In the genomic region with DNA sequence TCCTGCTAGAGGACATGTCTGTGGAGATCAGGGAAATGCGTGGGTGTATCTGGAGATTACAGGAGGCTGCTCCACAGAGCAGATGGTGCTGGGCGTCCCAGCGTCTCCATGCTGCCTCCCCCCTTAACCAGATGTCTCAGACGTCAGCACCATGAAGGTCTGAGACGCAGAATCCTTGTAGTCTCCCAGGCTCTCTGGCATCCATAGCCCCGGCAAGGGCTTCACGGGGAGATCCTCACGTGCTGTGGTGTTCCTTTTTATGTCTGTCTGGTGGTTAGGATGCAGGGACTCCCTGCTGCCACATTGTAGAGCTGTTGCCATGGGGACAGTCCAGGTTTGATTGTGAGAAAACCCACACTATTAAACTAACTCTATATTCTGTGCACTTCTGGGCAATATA, we compare ENCODE assay signal across 11 mouse cellular contexts.
DNase-seq lines count a peak whose midpoint lies in the region; ATAC-seq lines count a peak whose summit lies in the region.
"Had no signal": no experiment of that assay in that cellular context is flagged by ENCODE, and none has a peak within 500 bp of the region (broad histone marks: within the 10 kb centered on the region; RNA-seq: fewer than 3 reads in every experiment).

No protein-coding gene starts in this region.

- H3K4me1 ChIP-seq in forebrain, embryonic 16.5 days (replicated peaks; ENCODE audit: control insufficient read depth, insufficient read depth, low read length), result peaks cover 26% of the 10 kb centered on the region
- H3K4me1 ChIP-seq in neural tube, embryonic 13.5 days (replicated peaks), result peaks cover 30% of the 10 kb centered on the region

- no peak overlapping the region; the same call in 1 of the 2 replicates for H3K9ac ChIP-seq in forebrain, embryonic 16.5 days (replicated peaks; ENCODE audit: low read depth, low read length)
- H3K9ac ChIP-seq in neural tube, embryonic 13.5 days, result no peak overlapping the region
- H3K9ac ChIP-seq: kidney, embryonic 15.5 days; liver, postnatal 0 days had no signal

- H3K4me2 ChIP-seq in forebrain, embryonic 16.5 days (ENCODE audit: low read length), result no peak overlapping the region
- no peak overlapping the region for H3K4me2 ChIP-seq in neural tube, embryonic 13.5 days
- H3K4me2 ChIP-seq: kidney, embryonic 15.5 days had no signal

- 12% methylated on average over 8 of the region's 8 CpGs for WGBS in forebrain, embryonic 16.5 days
- WGBS in neural tube, embryonic 13.5 days, result 20% methylated on average over 8 of the region's 8 CpGs

- no peak for DNase-seq in cerebellum, postnatal 36 days
- DNase-seq in layer of hippocampus, postnatal 14 days (ENCODE audit: low spot score in 2 of 2), result peak; percentile 45 to 53
- DNase-seq in heart, postnatal 4 days, result no peak
- DNase-seq in lung, postnatal 14 days, result no peak
- no peak for DNase-seq in heart, postnatal 10 days
- DNase-seq: liver, postnatal 0 days; thymus, postnatal 36 days had no signal

- H3K4me3 ChIP-seq in forebrain, embryonic 16.5 days (replicated peaks; ENCODE audit: low read length), result no peak overlapping the region
- H3K4me3 ChIP-seq in neural tube, embryonic 13.5 days, result no peak overlapping the region
- H3K4me3 ChIP-seq: kidney, embryonic 15.5 days had no signal

- 0 out of 2 replicates have a peak, but pooled peaks have one; percentile 33 for ATAC-seq in cerebellum, adult (ENCODE audit: insufficient number of reproducible peaks, low FRiP score, low TSS enrichment)
- peak; percentile 61 for ATAC-seq in forebrain, embryonic 16.5 days
- peak; percentile 52 for ATAC-seq in neural tube, embryonic 13.5 days (ENCODE audit: low read depth)
- ATAC-seq: liver, postnatal 0 days had no signal

- H3K9me3 ChIP-seq in forebrain, embryonic 16.5 days (ENCODE audit: control insufficient read depth, low read length), result no peaks in the 10 kb centered on the region
- H3K9me3 ChIP-seq in neural tube, embryonic 13.5 days, result no peaks in the 10 kb centered on the region
- H3K9me3 ChIP-seq: kidney, embryonic 15.5 days had no signal

- peak overlapping the region; percentile 37 for H3K27ac ChIP-seq in forebrain, embryonic 16.5 days (ENCODE audit: low read length)
- no peak overlapping the region; the same call in 1 of the 2 replicates for H3K27ac ChIP-seq in neural tube, embryonic 13.5 days (replicated peaks)
- H3K27ac ChIP-seq: kidney, embryonic 15.5 days had no signal

- no peaks in the 10 kb centered on the region for H3K27me3 ChIP-seq in forebrain, embryonic 16.5 days (replicated peaks; ENCODE audit: control insufficient read depth, insufficient read depth, low read length)
- H3K27me3 ChIP-seq in neural tube, embryonic 13.5 days, result no peaks in the 10 kb centered on the region
- H3K27me3 ChIP-seq: kidney, embryonic 15.5 days had no signal

- no peaks in the 10 kb centered on the region for H3K36me3 ChIP-seq in forebrain, embryonic 16.5 days (ENCODE audit: control insufficient read depth, insufficient read depth)
- no peaks in the 10 kb centered on the region for H3K36me3 ChIP-seq in neural tube, embryonic 13.5 days

- intact Hi-C loops in heart, postnatal 10 days (cut with DNase I), result no loop called here

Comparison
In these comparisons a context has a peak if more than half of its experiments do, and no peak if none do; other contexts are left out.
1. DNase-seq: peak in layer of hippocampus, postnatal 14 days (2 of 2); none in cerebellum, postnatal 36 days (0 of 2), heart, postnatal 4 days (single experiment), lung, postnatal 14 days (single experiment) and heart, postnatal 10 days (0 of 2).
2. Peak in every context shown above with its lines, with median percentiles within 50 percentile points of each other: ATAC-seq.